Mouse (Mus musculus) thymus, postnatal 14 days (tissue): ENCODE measurements around the gene Ott.
"Not testable (repeated sequence)": the region's sequence is repeated elsewhere in the genome, so short reads cannot be mapped to it uniquely, and the experiment has no call there.

Experiments used
- DNase-seq: peaks from one replicate; pipeline ENCODE4 v3.0.0; 2021

The Ott gene

DNA sequence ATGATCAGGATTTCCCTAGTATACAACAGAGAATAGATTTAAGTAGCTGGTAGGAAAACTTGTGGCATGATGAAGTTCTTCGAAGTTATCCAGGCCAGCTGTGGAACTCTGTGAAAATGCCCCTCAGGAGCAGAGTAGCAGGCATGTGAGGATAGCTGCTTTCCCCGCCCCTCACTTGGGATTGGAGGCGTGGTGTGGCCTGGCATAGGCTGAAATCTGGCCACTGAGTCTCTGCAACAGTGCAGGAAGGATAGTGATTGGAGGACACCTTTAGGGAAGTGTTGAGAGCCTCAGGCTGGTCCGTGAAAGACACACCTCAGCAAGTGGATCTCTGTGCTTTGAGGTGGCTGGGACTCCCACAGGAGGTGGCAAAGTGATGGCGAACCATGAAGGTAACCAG is at the start of gene Ott:
Gene Ott, plus strand, starts transcription at position 301 of the 400 bp plus-strand sequence.
- DNase-seq: not testable (repeated sequence)
